In the genomic region with DNA sequence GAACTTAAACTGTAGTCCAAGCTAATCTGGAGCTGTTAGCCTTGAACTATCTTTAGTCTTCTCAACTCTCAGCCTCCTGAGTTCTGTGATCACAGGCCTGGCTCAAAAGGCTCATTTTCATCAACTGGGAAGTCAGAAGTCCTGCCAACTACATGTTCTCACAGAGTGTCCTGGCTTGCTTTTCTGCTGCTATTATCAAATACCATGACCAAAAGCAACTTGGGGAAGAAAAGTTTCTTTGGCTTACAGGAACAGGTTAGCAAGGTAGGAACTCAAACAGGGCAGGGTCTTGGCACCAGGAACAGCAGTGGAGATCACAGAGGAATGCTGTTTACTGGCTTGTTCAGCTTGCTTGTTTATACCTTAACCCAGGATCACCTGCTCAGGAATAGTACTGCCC, we compare ENCODE assay signal across 29 mouse cellular contexts. TPM values are rescaled to one million over a fixed set of nuclear protein-coding genes. Genes with fewer than 3 reads are reported as not detected.
A peak's percentile ranks its signal among the peaks of the same experiment; 100 is the strongest.
DNase-seq lines count a peak whose midpoint lies in the region; TF ChIP-seq lines count a peak whose summit lies in the region.
"Had no signal": no experiment of that assay in that cellular context is flagged by ENCODE, and none has a peak within 500 bp of the region (broad histone marks: within the 10 kb centered on the region; RNA-seq: fewer than 3 reads in every experiment).

No protein-coding gene starts in this region.

- no peaks in the 10 kb centered on the region for H3K27me3 ChIP-seq in heart, embryonic 10.5 days (ENCODE audit: insufficient read depth, poor library complexity, severe bottlenecking)
- no peaks in the 10 kb centered on the region for H3K27me3 ChIP-seq in kidney, adult 2 months (replicated peaks; ENCODE audit: control insufficient read depth, insufficient read depth, low read length)
- H3K27me3 ChIP-seq: embryonic facial prominence, embryonic 15.5 days; heart, embryonic 13.5 days; hindbrain, embryonic 12.5 days had no signal

- H3K4me1 ChIP-seq in heart, embryonic 10.5 days, result no peaks in the 10 kb centered on the region
- peaks cover 6% of the 10 kb centered on the region; the same call in 1 of the 2 replicates for H3K4me1 ChIP-seq in kidney, adult 2 months (ENCODE audit: control insufficient read depth, insufficient read depth, low read length)
- H3K4me1 ChIP-seq: embryonic facial prominence, embryonic 15.5 days; forebrain, embryonic 10.5 days; hindbrain, embryonic 12.5 days had no signal

- H3K36me3 ChIP-seq in heart, embryonic 10.5 days, result no peaks in the 10 kb centered on the region
- H3K36me3 ChIP-seq in kidney, adult 2 months (ENCODE audit: control insufficient read depth, insufficient read depth, low read length), result no peaks in the 10 kb centered on the region
- H3K36me3 ChIP-seq: embryonic facial prominence, embryonic 15.5 days; forebrain, embryonic 10.5 days; heart, embryonic 13.5 days; hindbrain, embryonic 12.5 days had no signal

- DNase-seq in heart, adult 8-10 months (ENCODE audit: low spot score), result peak; percentile 19
- DNase-seq in heart, embryonic 10.5 days (ENCODE audit: low spot score), result no peak
- DNase-seq in kidney, adult 2 months, result peak; percentile 54
- no peak for DNase-seq in kidney, postnatal 4 days
- peak; percentile 33 for DNase-seq in testis, postnatal 14 days (ENCODE audit: low spot score)
- no peak for DNase-seq in testis, postnatal 10 days (ENCODE audit: low spot score)
- no peak for DNase-seq in lung, postnatal 36 days
- DNase-seq: adrenal gland, adult 8-10 months; cerebellum, adult 11 months; cerebellum, adult 8-10 months; cerebellum, postnatal 14 days; embryo, embryonic 11 days; heart, adult 2 months; heart, postnatal 4 days had no signal

- H3K4me3 ChIP-seq in heart, embryonic 10.5 days, result no peak overlapping the region
- H3K4me3 ChIP-seq in kidney, adult 2 months (ENCODE audit: insufficient read depth, low read depth, low read length), result no peak overlapping the region
- H3K4me3 ChIP-seq: embryonic facial prominence, embryonic 15.5 days; erythroblast, embryonic 14.5 days; forebrain, embryonic 10.5 days; heart, adult 2 months; heart, embryonic 13.5 days; hindbrain, embryonic 12.5 days had no signal

- TF ChIP-seq CTCF in kidney, adult 2 months (conservative IDR thresholded peaks at IDR 0.05; ENCODE audit: insufficient read depth, insufficient read length, low read depth, low read length), result no peak

- no peak for TF ChIP-seq POLR2A in kidney, adult 2 months (IDR thresholded peaks at IDR 0.05; ENCODE audit: low read depth, low read length)

- H3K9me3 ChIP-seq in heart, embryonic 10.5 days, result no peaks in the 10 kb centered on the region
- H3K9me3 ChIP-seq: embryonic facial prominence, embryonic 15.5 days; forebrain, embryonic 10.5 days; heart, embryonic 13.5 days; hindbrain, embryonic 12.5 days had no signal

- no peak overlapping the region for H3K27ac ChIP-seq in heart, embryonic 10.5 days
- H3K27ac ChIP-seq in kidney, adult 2 months (ENCODE audit: insufficient read depth, low read depth, low read length), result 0 out of 2 replicates have a peak overlapping the region, but pooled peaks have one; percentile 42
- H3K27ac ChIP-seq: embryonic facial prominence, embryonic 15.5 days; forebrain, embryonic 10.5 days; heart, adult 2 months; heart, embryonic 13.5 days; hindbrain, embryonic 12.5 days; hindbrain, postnatal 0 days had no signal

RNA-seq across cellular contexts. Expression of gene Rnf11, which starts 9.1 kb away (rescaled TPM):
- 100 to 1,000 TPM in 2 of 4 experiments, 10 to 100 TPM in 2; 83.1 to 110 (median 98.7) TPM for total RNA-seq in heart, adult 8-10 months (2022)
- 31.1 and 31.4 TPM in 2 replicates for polyA plus RNA-seq in heart, embryonic 10.5 days (2016; fragmentation: Nextera tagmentation; extraction: Ambion mirVana)
- polyA plus RNA-seq in kidney, adult 2 months (2012; rRNA removed), result 52.9 and 57.5 TPM in 2 replicates

RNA-seq across cellular contexts. Expression of gene 4930522H14Rik, which starts 37.5 kb away (rescaled TPM):
- total RNA-seq in heart, adult 8-10 months (2022), result not detected
- not detected in 2 replicates for polyA plus RNA-seq in heart, embryonic 10.5 days (2016; fragmentation: Nextera tagmentation; extraction: Ambion mirVana)
- not detected in 2 replicates for polyA plus RNA-seq in kidney, adult 2 months (2012; rRNA removed)
- total RNA-seq: adrenal gland, adult 8-10 months; adrenal gland, postnatal 4 days; common myeloid progenitor, adult 5-6 weeks; ES-E14; gastrocnemius, adult 8-10 months; gastrocnemius, postnatal 4 days; heart, adult 2 months; heart, postnatal 4 days; hindbrain, postnatal 0 days had no signal
- polyA plus RNA-seq: brain, embryonic 14.5 days; embryonic facial prominence, embryonic 11.5 days; embryonic facial prominence, embryonic 15.5 days; erythroblast, embryonic 14.5 days; forebrain, embryonic 10.5 days; forebrain, embryonic 14.5 days; heart, adult 2 months; heart, embryonic 13.5 days; heart, postnatal 0 days; hindbrain, embryonic 12.5 days; hindbrain, postnatal 0 days had no signal

Comparison
In these comparisons a context has a peak if more than half of its experiments do, and no peak if none do; other contexts are left out.
1. DNase-seq: peak in heart, adult 8-10 months (single experiment), kidney, adult 2 months (single experiment) and testis, postnatal 14 days (single experiment); none in heart, embryonic 10.5 days (single experiment), kidney, postnatal 4 days (0 of 2), testis, postnatal 10 days (single experiment) and lung, postnatal 36 days (single experiment).